Mouse (Mus musculus): Measurements from ENCODE around the gene Tle3. TPM values are rescaled to one million over a fixed set of nuclear protein-coding genes. Genes with fewer than 3 reads are reported as not detected.

Tle3 gene
- polyA plus RNA-seq, 1 experiment, result 48.1 TPM

GRCm38 (mm10) chr9:61375002-61375401 lies 2.8 kb downstream of the Tle3 start:
- no peak for DNase-seq (ENCODE audit: extremely low spot score in 1 of 2, low spot score in 1 of 2)

DNA sequence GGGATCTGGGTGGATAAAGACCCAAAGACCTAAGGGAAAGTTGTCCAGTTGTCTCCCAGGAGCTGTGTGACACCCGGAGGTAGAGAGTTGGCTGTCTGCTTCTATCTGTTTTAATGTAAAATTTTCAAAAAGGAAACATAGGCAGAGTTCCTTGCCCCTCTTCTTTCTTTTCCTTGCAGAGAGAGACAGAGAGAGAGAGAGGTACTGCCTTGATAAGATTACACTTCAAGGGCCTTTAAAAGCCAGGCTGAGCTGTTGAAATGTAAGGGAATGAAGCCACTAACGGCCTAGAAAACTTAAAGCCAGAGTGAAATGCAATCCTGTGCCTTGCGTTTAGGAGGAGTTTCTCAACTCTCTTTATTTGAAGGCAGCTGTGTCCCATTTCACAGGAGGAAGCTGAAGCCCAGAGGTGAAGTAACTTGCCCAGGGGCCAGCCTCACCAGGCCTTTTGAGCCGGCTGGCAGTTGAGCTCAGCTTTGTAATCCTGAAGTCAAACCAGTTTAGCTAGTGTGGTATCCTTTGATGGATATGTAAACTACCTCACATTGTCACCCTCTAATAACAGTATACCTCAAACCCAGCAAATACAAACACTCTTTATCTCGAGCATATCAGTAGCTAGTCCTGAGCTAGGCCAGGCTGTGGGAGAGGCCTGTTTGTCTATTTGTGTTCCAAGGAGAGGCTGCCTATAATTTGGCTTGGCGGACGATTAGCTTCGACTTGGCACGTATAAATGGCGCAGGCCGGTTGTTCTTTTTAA lies 3.8 kb downstream of the Tle3 start:
- DNase-seq (ENCODE audit: extremely low spot score in 1 of 2, low spot score in 1 of 2), result no peak

GRCm38 (mm10) chr9:61376650-61377049 lies 4.5 kb downstream of the Tle3 start:
- no peak for DNase-seq (ENCODE audit: extremely low spot score in 1 of 2, low spot score in 1 of 2)

- DNase-seq (ENCODE audit: extremely low spot score in 1 of 2, low spot score in 1 of 2), result no peak
Measured at GRCm38 (mm10) chr9:61377706-61378479, 5.7 kb downstream of the Tle3 start.

- DNase-seq (ENCODE audit: extremely low spot score in 1 of 2, low spot score in 1 of 2), result no peak
Measured at GRCm38 (mm10) chr9:61378516-61378915, 6.3 kb downstream of the Tle3 start.

- no peak for DNase-seq (ENCODE audit: extremely low spot score in 1 of 2, low spot score in 1 of 2)
Measured at GRCm38 (mm10) chr9:61379016-61379634, 7.0 kb downstream of the Tle3 start.

DNA sequence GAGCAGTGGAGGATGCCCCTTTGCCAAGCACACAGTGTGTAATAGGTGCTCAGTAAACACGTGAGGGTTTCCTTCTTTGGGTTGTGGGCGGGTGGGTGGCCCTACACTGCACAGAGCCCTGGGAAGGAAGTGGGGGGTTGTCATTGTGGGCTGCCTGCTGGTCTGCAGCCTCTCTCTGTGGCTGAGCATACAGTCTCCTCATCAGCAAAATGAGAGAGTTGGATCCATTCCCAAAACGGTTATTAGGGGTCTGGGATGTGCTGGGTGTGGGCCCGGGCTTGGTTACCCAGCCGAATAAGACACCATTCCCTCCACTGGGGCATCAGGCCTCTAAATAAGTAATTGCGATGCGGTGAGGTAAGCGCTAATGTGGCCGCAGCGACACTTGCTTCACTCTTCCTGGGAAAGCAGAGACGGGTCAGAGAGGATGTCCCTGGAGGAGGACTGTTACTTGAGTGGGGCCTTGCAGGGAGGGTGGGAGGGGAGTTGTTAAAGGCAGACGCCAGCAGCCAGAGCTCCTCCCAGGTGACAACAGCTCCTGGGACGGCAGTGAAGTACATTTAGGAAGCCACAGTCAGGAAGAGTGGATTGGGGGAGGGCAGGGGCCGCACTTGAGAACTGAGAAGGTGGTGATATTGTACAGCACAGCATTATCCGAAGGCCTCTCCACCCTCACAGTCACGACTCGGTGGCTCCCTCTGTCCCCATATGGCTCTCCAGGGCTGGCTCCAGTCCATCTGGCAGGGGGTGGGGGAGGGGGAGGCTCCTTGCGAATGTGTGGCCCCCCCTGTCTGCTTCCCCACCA lies 8.3 kb downstream of the Tle3 start:
- DNase-seq (ENCODE audit: extremely low spot score in 1 of 2, low spot score in 1 of 2), result no peak

- DNase-seq (ENCODE audit: extremely low spot score in 1 of 2, low spot score in 1 of 2), result no peak
Measured at GRCm38 (mm10) chr9:61381063-61381408, 8.9 kb downstream of the Tle3 start.

DNA sequence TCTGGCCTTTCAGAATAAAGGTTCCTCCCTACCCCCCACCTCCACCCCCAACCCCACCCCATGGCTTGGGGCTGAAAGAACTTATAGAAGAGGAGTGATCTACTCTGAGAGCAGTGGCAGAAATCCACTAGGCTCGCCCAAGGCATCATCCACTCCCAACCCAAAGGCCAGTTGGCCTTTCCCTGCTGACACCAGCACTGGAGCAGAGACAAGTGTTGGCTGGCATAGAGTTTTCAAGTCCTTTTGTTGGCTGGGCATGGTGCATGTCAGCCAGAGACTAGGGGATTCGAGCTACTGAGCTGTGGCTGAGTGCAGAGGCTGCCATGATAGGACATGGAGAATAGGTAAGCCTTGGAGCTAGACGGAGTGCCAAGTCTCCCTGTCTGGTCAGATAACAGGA lies 9.3 kb downstream of the Tle3 start:
- DNase-seq (ENCODE audit: extremely low spot score in 1 of 2, low spot score in 1 of 2), result no peak

DNA sequence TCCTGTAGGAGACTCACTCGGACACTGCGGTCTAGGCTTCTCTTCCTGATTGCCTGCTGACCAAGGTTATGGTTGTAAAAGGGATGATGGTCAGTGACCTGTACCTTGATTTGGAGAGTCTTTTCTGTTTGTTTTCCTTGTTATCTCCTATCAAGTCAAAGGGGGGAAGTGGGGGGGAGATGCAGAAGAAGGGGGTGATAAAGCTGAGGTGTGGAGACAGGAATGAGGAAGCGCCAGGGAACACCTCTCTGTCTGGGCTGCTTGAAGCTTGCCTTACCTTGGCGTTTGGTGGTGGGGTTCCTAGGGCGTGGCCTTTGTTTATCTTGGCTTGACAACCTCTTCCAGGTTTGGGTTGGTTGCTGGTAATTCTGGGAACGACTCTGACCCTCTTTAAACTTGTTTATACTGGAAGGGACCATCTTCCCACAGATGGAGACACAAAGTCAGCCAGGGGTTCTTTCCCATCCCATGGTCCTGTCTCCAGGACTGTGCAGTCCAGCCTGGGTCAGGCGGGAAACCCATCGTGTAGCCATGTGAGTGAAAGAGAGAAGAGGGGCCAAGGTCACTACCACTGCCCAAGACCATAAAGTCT lies 10.5 kb downstream of the Tle3 start:
- no peak for DNase-seq (ENCODE audit: extremely low spot score in 1 of 2, low spot score in 1 of 2)

DNA sequence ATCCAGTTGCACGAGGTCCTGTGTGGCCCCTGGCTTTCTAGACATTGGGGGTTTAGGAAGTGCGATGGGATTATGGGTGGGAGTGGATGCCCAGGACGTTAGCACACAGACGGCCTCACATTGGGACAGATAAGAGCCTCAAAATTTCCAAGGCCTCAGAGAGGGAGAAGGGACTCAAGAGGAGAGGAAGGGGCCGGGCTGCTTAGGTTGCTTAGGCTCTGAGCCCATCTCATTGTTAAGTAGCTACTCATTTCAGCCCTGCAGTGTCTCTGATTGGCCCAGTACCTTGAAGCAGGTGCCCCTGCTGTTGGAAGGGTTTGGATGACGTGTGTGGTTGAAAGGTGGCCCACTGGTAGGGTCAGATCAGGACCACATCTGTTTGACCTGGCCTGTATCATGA lies 11.9 kb downstream of the Tle3 start:
- DNase-seq (ENCODE audit: extremely low spot score in 1 of 2, low spot score in 1 of 2), result no peak

GRCm38 (mm10) chr9:61384646-61385443 lies 12.7 kb downstream of the Tle3 start:
- DNase-seq (ENCODE audit: extremely low spot score in 1 of 2, low spot score in 1 of 2), result no peak

DNA sequence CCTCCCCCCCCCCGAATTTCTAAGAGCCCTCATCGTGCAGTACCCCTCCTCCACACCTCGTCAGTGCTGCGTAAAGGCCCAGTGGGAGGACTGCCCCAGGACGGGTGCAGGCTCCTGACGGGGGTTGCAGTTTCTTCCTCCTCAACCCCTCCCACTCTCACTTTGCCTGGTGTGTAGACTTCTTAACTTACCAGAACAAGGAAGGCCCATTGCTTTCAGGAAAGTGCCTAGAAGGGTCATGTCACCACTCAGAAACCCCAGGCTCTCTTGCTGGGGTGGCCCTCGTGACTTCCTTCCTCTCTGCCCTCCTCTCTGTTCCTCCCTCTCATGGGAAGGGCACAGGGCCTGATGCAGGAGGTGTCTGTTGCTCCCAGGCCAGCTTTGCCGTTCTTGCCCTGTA lies 13.6 kb downstream of the Tle3 start:
- no peak for DNase-seq (ENCODE audit: extremely low spot score in 1 of 2, low spot score in 1 of 2)

- DNase-seq (ENCODE audit: extremely low spot score in 1 of 2, low spot score in 1 of 2), result no peak
Measured at GRCm38 (mm10) chr9:61386314-61386713, 14.1 kb downstream of the Tle3 start.

DNA sequence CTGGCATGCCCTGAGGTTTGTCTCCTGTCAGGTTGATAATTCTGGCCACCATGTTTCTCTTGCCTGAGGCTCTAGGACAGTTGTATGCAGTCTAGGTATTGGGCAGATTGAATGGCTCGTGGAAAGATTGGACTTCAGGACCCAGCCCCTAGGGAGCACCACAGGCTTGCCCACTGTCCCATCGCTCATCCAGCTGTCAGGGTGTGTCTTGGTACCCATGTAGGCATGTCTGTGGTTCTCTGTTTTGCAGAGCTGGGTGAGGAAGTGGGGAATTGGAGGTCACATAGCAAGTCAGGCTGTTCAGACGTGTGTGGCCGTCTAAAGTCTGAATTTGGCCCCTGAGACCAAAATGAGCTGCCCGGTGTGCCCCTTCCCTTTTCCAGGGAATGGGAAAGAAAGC lies 15.6 kb downstream of the Tle3 start:
- DNase-seq (ENCODE audit: extremely low spot score in 1 of 2, low spot score in 1 of 2), result no peak

DNA sequence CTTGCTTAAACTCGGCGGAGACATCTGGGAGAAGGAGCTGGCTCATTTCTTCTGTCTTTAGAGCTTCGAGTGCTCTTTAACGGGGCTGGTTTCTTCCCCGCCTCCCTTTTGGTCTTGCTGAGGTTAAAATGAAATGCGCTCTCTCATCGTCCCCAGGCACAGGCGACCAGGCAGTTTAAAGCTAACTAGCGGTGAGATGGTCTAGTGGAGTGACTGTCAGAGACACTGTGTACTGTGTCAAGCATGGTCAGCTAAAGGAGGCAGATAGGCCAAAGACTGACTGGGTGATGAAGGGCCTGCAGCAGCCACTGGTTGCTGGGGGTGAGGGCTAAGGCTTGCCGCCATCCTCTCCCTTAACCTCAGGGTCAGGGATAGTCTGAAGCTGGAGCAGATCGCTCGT lies 16.0 kb downstream of the Tle3 start:
- no peak for DNase-seq (ENCODE audit: extremely low spot score in 1 of 2, low spot score in 1 of 2)

DNA sequence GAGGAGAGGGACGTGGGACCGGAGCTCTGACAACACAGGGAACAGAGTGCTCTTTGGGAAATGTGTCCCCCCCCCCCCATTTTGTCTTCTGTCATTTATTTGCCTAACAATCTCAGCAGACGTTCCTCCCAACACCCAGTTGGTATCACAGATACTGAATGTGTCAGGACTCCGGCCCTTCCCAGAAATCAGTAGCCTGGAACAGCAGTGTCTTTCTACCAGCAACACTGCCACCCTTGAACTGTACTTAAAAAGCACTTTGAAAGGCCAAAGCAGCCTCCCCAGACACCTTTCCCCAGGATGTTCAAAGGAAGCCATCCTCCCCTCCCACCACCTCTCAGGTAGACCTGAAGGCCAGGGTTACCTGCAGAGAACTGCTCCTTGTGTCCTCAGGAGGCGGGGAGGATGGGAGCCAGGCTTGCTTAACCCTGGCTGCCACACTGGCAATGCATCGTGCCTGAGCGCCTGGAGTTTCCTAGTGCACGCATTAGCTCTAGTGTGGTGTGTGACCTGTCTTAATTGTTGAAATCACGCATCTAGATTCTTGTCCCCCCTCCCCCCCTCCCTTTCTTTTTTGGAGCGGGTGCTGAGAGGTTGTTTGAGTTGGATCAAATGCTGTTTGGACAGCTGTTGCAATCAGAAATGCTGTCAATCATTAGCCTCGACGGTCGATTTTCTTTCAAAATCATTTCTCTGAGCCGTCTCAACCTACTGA lies 16.7 kb downstream of the Tle3 start:
- DNase-seq (ENCODE audit: extremely low spot score in 1 of 2, low spot score in 1 of 2), result no peak

GRCm38 (mm10) chr9:61389404-61389701 lies 17.2 kb downstream of the Tle3 start:
- no peak for DNase-seq (ENCODE audit: extremely low spot score in 1 of 2, low spot score in 1 of 2)

DNA sequence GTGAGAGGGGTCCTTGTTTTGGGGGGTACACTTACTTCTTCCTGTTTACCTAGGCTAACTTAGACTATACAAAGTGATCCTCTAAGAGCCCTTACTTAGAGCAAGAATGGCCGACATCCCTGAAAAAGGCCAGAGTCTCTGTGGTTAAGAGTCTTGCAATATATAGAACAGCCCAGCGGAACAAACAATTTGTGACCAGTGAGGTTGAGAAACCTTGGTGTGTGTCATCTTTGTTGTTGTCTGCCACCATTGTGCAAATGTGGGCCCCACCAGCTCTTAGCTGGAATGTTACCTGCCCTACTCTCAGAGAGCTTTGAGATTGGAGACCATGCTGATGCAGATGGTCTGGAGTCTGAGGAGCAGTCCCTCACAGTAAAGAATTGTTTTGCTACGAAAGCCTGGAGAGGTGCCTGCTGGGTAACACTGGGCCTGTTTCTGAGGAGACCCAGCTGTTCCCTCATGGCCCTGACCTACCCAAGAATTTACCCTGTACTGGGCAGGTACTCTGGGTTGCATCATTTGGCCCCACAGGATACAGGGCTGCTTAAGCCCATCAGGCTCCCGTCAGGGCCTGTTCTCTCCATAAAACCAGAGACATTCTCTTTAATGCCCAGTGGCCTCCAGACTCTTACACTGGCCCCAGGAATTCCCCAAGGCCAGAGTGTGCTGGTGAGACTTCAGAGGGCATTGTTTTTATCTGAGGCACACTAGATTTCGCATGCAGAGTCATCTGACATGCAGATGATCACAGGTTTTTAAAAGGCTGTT lies 19.6 kb downstream of the Tle3 start:
- DNase-seq (ENCODE audit: extremely low spot score in 1 of 2, low spot score in 1 of 2), result no peak
